Mouse (Mus musculus): Measurements from ENCODE around the gene Ppp1r9a. TPM values are rescaled to one million over a fixed set of nuclear protein-coding genes. Genes with fewer than 3 reads are reported as not detected.
A peak's percentile ranks its signal among the peaks of the same experiment; 100 is the strongest.

Gene Ppp1r9a
- polyA plus RNA-seq, 1 experiment from 2014 or later = 42.2 TPM

DNA sequence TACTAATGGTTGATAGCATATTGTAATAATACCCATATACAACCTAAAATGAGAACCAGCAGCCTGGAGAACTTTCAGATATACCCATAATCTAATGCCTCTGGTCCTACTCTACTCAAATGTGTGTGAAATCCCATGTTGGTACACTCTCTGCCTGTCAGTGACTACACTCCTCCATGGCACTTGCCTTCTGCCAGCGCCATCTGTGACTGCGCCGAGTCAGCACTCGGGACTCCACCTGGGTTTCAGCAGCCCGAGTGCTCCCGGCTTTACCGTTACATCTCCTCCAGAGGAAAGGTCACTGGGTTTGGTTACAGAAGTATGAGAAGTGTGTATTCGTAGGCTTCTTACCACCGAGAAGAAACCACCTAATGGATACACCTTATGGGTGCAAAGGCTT lies 89.6 kb downstream of the Ppp1r9a start:
- peaks cover 26% of the 10 kb centered on the region for H3K4me1 ChIP-seq (replicated peaks)
- no peaks in the 10 kb centered on the region for H3K27me3 ChIP-seq
- no peaks in the 10 kb centered on the region for H3K36me3 ChIP-seq
- H3K9ac ChIP-seq (replicated peaks) = no peak overlapping the region
- 97% methylated on average over 9 of the region's 9 CpGs for WGBS
- H3K27ac ChIP-seq = no peak overlapping the region
- H3K9me3 ChIP-seq = no peaks in the 10 kb centered on the region
- no peak overlapping the region for H3K4me3 ChIP-seq (replicated peaks)
- ATAC-seq = no peak
- no peak overlapping the region for H3K4me2 ChIP-seq (replicated peaks)

DNA sequence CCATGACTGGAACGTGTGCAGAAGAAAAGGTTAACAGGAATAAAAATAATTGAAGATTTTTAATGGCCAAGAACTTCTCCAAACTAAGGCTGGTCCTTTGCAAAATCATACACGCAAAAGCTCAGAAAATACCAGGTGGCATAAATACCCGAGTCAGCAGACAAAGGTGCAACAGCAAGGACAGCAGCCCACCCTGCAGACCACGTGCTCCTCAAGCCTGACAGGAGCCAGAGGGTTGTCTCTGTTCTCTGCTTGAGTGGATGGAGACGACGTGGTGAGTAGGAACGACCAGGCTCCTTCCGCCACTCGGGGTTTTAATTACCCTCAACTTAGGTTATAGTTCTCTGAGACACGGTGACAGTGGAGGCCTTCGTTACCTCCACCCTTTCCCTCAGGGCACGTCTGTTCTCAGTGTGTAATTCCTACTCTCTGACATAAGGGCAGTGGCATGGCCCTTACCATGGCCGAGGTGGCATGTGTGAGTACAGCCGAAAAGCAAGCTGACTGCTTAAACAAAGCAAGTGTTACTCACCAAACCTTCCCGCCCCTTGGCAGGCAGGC lies 91.0 kb downstream of the Ppp1r9a start:
- 36% methylated on average over 15 of the region's 15 CpGs for WGBS
- Histone ChIP-seq H3K4me2 (replicated peaks) (peak overlapping the region; percentile 48), H3K9ac (replicated peaks) (no peak overlapping the region), H3K9me3 (no peaks in the 10 kb centered on the region), H3K36me3 (no peaks in the 10 kb centered on the region), H3K4me3 (replicated peaks) (peak overlapping the region; percentile 9; the same call in 1 of the 2 replicates), H3K4me1 (replicated peaks) (peaks cover 20% of the 10 kb centered on the region), H3K27ac (no peak overlapping the region; the same call in 1 of the 2 replicates), H3K27me3 (no peaks in the 10 kb centered on the region)
- peak; percentile 83 for ATAC-seq

DNA sequence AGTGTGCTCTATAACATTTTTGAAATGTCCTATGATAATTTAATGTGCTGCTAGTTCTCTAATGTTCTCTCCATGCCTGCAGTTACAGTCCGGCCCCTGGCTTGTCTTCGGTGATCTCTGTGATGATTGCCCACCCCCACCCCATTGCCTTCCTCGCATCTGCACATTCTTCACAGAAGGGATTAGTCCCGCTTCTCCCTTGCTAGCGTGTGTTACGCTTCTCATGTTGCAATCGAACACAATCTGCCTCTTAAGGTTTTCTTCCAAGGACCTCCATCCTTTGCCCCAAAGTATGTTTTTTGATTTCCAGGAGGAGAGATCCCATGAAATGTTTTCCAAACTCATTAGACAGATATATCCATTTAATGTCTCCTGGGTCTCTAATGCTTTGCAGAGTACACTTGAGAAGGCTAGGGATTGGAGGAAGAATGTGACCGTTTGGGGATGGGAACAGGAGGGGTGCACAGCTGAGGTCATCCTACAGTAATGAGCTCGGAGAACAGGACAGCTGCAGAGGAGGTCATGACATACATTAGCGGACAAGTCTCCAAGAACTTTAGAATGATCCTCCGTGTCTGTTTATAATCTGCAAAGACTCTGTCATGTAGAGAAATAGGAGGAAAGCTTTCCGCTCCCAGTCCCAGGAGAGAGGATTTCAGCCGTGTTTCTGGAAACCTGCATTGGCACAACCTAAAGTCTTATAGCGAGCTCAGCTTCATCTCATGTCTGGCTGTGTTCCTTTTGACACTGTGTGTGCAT lies 91.6 kb downstream of the Ppp1r9a start:
- no peak overlapping the region for H3K9ac ChIP-seq (replicated peaks)
- no peaks in the 10 kb centered on the region for H3K27me3 ChIP-seq
- no peaks in the 10 kb centered on the region for H3K36me3 ChIP-seq
- WGBS = 23% methylated on average over 14 of the region's 14 CpGs
- peaks cover 19% of the 10 kb centered on the region for H3K4me1 ChIP-seq (replicated peaks)
- H3K4me2 ChIP-seq (replicated peaks) = peak overlapping the region; percentile 48
- no peak overlapping the region; the same call in 1 of the 2 replicates for H3K27ac ChIP-seq
- H3K9me3 ChIP-seq = no peaks in the 10 kb centered on the region
- ATAC-seq = peak; percentile 85
- H3K4me3 ChIP-seq (replicated peaks) = peak overlapping the region; percentile 9; the same call in 1 of the 2 replicates

DNA sequence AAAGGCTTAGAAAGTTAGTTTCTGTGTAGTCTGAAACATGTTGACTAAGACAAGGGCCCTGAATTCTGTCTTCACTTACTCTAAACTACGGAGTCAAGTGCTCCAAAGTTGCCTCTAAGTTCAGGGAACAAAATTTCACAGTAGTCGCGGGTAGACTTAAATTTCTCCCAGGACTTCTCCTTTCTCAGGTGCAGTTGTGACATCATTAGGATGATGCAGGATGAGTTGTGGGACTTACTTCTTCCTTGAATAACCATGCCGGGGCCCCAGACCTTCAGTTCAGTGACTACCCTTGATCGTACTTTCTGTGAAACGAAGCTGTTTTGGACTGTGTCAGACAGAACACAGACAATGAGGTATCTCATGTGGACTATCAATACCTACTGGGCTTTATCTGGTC lies 94.9 kb downstream of the Ppp1r9a start:
- Histone ChIP-seq H3K4me1 (replicated peaks) (peaks cover 19% of the 10 kb centered on the region), H3K27ac (no peak overlapping the region), H3K27me3 (no peaks in the 10 kb centered on the region), H3K4me3 (replicated peaks) (no peak overlapping the region), H3K9ac (replicated peaks) (no peak overlapping the region), H3K9me3 (no peaks in the 10 kb centered on the region), H3K36me3 (no peaks in the 10 kb centered on the region), H3K4me2 (replicated peaks) (no peak overlapping the region)
- WGBS = 98% methylated on average over 6 of the region's 6 CpGs
- no peak for ATAC-seq

DNA sequence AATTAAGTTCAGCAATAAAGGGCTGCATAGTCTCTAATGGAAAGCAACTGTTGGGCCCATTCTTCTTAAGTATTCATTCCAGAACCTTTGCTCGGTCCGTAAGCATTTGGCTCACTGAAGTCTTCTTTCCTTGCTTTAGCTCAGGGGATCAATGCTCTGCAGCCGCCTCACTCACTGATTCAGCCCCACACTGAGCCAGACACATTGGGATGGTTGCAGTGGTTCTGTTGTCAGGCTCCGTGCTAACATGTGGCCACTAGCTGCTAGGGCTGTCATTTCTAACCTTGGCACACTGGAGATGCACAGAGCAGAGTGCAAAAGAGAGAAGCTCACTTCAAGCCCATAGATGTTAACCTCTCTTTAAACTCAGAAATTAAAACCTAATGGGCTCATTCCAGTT lies 96.2 kb downstream of the Ppp1r9a start:
- WGBS = 75% methylated on average over 4 of the region's 4 CpGs
- H3K27ac ChIP-seq = no peak overlapping the region
- ATAC-seq = no peak

DNA sequence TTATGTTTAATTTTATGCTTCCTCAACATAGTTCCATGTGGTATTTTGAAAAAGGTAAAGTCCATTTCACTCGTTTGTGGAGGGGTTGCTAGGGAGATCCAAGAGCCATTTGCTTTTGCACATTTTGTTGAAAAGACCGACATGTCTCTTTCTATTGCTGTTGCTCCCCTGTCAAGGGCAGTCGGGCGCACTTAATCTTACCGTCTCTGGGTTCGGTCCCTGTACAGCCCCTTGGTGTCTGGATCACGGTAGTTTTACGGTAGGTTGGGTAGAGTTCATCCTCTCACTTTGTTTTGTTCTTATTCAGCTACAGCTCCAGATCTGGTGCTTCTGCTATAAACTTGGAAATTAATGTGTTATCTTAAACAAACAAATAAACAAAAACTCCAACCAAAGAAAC lies 98.1 kb downstream of the Ppp1r9a start:
- Histone ChIP-seq H3K27ac (no peak overlapping the region), H3K9me3 (no peaks in the 10 kb centered on the region), H3K4me3 (replicated peaks) (no peak overlapping the region), H3K4me2 (replicated peaks) (no peak overlapping the region), H3K27me3 (no peaks in the 10 kb centered on the region), H3K4me1 (replicated peaks) (peaks cover 5% of the 10 kb centered on the region; the same call in 1 of the 2 replicates), H3K9ac (replicated peaks) (no peak overlapping the region), H3K36me3 (no peaks in the 10 kb centered on the region)
- ATAC-seq = no peak
- WGBS = 53% methylated on average over 8 of the region's 8 CpGs

More for the DNA sequence above, 96.2 kb downstream of the Ppp1r9a start:
- Histone ChIP-seq H3K4me3 (replicated peaks) (no peak overlapping the region), H3K9ac (replicated peaks) (no peak overlapping the region), H3K36me3 (no peaks in the 10 kb centered on the region), H3K9me3 (no peaks in the 10 kb centered on the region), H3K27me3 (no peaks in the 10 kb centered on the region), H3K4me2 (replicated peaks) (no peak overlapping the region), H3K4me1 (replicated peaks) (peaks cover 13% of the 10 kb centered on the region)

DNA sequence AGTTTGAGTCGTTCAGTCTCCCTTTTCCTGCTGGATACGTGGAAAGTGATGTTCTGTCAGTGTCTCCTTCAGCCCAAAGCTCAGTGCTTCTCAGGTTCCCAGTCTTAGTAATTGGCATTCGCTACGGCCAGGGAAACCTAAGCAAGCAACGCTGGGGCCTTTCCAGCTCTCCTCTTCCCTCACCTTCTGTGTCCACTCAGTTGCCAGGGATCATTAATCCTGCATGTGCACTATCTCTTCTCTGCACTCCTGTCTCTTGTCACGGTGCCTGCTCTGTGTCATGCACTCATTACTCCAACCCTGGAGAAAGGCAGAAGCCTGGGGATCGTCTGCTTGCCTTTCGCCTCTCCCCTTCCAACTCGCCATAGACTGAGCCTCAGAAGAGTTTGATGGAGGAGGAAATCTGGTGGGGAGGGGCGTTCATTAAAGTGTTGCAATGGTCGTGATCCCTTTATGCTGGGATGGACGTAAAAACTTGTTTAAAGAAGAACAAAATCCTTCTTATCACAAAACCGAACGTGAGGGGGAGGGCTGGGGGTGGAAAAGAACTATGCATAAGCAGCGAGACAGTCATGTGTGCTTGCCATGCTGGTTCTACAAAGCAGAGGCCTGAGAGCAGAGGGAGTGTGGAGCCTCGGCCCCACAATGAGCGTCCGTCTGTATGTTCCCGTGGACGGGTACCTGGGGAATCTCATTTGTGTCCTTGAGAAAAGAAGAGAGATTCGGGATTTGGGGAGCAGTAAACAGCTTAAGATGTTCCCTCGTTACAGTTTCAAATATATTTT lies 103.0 kb downstream of the Ppp1r9a start:
- Histone ChIP-seq H3K4me1 (replicated peaks) (peaks cover 9% of the 10 kb centered on the region), H3K9me3 (no peaks in the 10 kb centered on the region), H3K27me3 (no peaks in the 10 kb centered on the region), H3K4me3 (replicated peaks) (no peak overlapping the region), H3K27ac (no peak overlapping the region), H3K4me2 (replicated peaks) (no peak overlapping the region), H3K9ac (replicated peaks) (no peak overlapping the region), H3K36me3 (no peaks in the 10 kb centered on the region)
- ATAC-seq = peak; percentile 56; the same call in 1 of the 2 replicates
- 60% methylated on average over 22 of the region's 22 CpGs for WGBS

DNA sequence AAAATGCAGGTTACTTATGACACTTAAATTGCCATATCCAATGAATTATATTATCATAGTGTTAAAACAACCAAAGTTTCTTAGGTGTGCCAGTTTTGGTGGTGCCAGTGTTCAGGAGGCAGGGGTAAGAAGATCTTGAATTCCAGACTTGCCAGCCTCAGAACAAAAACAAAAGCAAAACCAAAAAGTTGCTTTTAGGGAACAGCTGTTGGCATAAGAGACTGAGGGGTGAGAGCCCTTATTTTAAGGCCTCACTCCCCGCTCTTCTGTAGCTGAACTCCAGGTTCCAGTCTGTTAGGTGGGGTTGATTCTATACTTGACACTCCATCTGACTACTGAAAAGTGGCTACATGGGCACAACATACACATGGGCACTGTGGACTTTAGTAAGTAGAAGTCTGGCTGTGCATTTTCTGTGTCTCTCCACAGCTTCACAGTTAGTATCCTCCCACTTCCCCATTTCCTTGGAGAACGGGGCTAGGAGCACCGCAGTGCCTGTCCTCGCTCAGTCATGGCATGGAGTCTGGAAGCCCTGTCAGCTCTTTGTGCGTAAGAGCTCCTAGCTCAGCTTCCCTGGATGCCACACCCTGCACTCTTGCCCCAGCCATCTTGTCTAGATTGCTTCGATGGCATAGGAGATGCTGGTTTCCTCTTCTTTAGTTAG lies 103.7 kb downstream of the Ppp1r9a start:
- no peak for ATAC-seq
- Histone ChIP-seq H3K27ac (no peak overlapping the region), H3K9me3 (no peaks in the 10 kb centered on the region), H3K4me1 (replicated peaks) (peaks cover 16% of the 10 kb centered on the region), H3K4me2 (replicated peaks) (no peak overlapping the region), H3K27me3 (no peaks in the 10 kb centered on the region), H3K4me3 (replicated peaks) (no peak overlapping the region), H3K36me3 (no peaks in the 10 kb centered on the region), H3K9ac (replicated peaks) (no peak overlapping the region)
- 92% methylated on average over 6 of the region's 6 CpGs for WGBS

DNA sequence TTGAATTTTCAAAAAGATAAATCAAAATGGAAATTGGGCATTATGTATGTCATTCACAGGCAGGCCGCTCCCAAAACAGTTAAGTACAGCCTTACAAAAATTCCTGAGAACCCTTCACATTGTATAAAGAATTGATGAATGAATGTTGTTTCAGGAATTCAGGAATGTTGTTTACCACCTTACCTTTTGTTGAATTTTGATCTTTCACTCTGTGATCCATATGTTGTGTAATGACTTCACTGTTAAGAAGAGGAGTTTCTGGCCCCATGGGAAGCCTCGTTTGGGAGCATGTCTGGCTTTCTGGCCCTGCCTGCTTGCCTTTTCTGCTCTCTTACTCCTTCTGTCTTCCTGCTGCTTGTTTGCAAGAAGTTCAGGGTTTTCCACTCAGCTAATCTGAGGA lies 105.4 kb downstream of the Ppp1r9a start:
- H3K27me3 ChIP-seq = no peaks in the 10 kb centered on the region
- H3K36me3 ChIP-seq = no peaks in the 10 kb centered on the region
- 57% methylated on average over 2 of the region's 2 CpGs for WGBS
- no peak overlapping the region for H3K4me3 ChIP-seq (replicated peaks)
- no peak overlapping the region for H3K27ac ChIP-seq
- no peak for ATAC-seq
- H3K4me1 ChIP-seq (replicated peaks) = peaks cover 33% of the 10 kb centered on the region
- no peaks in the 10 kb centered on the region for H3K9me3 ChIP-seq
- H3K4me2 ChIP-seq (replicated peaks) = no peak overlapping the region
- H3K9ac ChIP-seq (replicated peaks) = no peak overlapping the region

DNA sequence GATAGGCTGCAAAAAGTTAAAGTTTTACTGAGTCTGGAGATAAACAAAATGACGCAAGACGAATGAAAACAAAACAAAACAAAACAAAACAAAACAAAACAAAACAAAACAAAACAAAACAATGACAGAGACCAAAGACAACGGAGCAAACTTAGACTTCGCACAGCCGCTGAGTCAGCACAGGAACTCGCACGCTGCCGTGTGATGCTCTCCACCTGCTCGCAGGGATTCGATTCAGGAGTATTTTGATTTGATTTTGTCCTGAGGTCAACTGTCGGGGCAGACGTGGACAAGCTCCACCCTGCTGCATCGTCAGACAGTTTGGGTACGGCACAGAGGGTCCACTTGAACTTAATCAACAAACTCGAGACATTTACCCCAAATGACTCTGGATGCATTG lies 105.9 kb downstream of the Ppp1r9a start:
- WGBS = 75% methylated on average over 15 of the region's 15 CpGs

DNA sequence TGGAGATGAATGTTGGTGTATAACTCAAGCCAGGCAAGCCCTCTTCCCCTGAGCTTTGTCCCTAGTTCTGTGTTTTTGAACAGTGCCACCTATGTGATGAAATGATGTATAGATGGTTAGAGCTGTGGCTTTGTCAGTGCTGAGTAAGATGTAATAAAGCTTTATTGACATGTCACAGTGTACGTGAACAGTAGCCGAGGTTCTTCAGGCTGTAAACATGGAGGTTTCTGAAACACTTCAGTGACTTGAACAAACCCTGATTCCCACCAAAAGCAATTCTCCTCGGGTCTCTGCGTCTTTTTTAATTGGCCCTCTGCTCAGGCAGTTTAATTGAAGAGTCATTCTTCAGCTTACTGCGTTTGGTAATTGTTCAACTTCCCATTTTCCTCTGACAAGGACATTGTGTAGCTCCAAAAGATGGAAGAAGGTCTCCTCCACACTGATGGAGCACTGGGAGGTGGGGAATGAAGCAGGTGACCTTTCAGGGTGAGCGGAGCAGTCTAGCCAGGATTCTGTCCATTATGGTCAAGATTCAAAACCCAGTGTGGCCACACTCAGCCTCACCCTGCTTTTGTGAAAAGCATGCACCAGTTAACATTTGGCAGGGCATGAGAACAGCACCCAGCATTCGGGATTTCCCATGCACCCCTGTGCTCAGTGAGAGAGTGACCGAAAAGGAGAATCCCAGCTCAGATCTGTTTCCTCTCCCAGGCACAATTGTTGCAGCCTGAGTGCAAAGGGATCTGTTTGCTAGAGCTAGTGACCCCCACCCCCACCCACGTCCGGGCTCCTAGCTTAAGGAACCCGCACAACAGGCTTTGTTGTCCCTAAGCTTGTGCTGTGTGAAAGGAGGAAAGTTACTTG lies 108.1 kb downstream of the Ppp1r9a start:
- ATAC-seq = peak; percentile 61
- no peaks in the 10 kb centered on the region for H3K27me3 ChIP-seq
- 15% methylated on average over 11 of the region's 11 CpGs for WGBS
- no peak overlapping the region for H3K4me3 ChIP-seq (replicated peaks)
- H3K9me3 ChIP-seq = no peaks in the 10 kb centered on the region
- no peak overlapping the region for H3K4me2 ChIP-seq (replicated peaks)
- no peak overlapping the region for H3K27ac ChIP-seq
- H3K4me1 ChIP-seq (replicated peaks) = peaks cover 28% of the 10 kb centered on the region
- no peaks in the 10 kb centered on the region for H3K36me3 ChIP-seq
- H3K9ac ChIP-seq (replicated peaks) = 0 out of 2 replicates have a peak overlapping the region, but pooled peaks have one; percentile 23

More for the DNA sequence above, 105.9 kb downstream of the Ppp1r9a start:
- Histone ChIP-seq H3K9ac (replicated peaks) (no peak overlapping the region), H3K27ac (no peak overlapping the region), H3K36me3 (no peaks in the 10 kb centered on the region), H3K27me3 (no peaks in the 10 kb centered on the region), H3K4me3 (replicated peaks) (no peak overlapping the region), H3K4me1 (replicated peaks) (peaks cover 33% of the 10 kb centered on the region), H3K9me3 (no peaks in the 10 kb centered on the region), H3K4me2 (replicated peaks) (no peak overlapping the region)
- ATAC-seq = no peak
